Mouse (Mus musculus) liver, embryonic 12.5 days (tissue): Measurements from ENCODE around the gene Fam114a1. TPM values are rescaled to one million over a fixed set of nuclear protein-coding genes. Genes with fewer than 3 reads are reported as not detected.

Experiments used
- ATAC-seq: fragments of 200-750 bp; cut with Nextera tagmentation; 2 replicates; pipeline ENCODE4 v1.8.0; 2017; ENCODE audit warnings: moderate number of reproducible peaks, mild to moderate bottlenecking, moderate library complexity
- H3K27ac ChIP-seq: fragments of 300-500 bp; sonication (generic); 2 replicates; pipeline ENCODE4 v1.5.1; 2016; ENCODE audit warnings: mild to moderate bottlenecking
- H3K27me3 ChIP-seq: fragments of 300-500 bp; sonication (generic); replicated peaks from 2 replicates; pipeline ENCODE4 v1.6.1; 2016; ENCODE audit warnings: mild to moderate bottlenecking, moderate library complexity
- H3K36me3 ChIP-seq: fragments of 300-500 bp; sonication (generic); 2 replicates; pipeline ENCODE4 v1.6.1; 2016; ENCODE audit warnings: mild to moderate bottlenecking, moderate library complexity
- H3K4me1 ChIP-seq: fragments of 300-500 bp; sonication (generic); 2 replicates; pipeline ENCODE4 v1.6.1; 2016
- H3K4me2 ChIP-seq: fragments of 300-500 bp; sonication (generic); 2 replicates; pipeline ENCODE4 v1.6.1; 2016; ENCODE audit warnings: mild to moderate bottlenecking, moderate library complexity
- H3K4me3 ChIP-seq: fragments of 300-500 bp; sonication (generic); 2 replicates; pipeline ENCODE4 v1.5.1; 2016; ENCODE audit warnings: mild to moderate bottlenecking, moderate library complexity
- H3K9ac ChIP-seq: fragments of 300-500 bp; sonication (generic); 2 replicates; pipeline ENCODE4 v1.6.1; 2016; ENCODE audit warnings: mild to moderate bottlenecking, moderate library complexity
- H3K9me3 ChIP-seq: fragments of 300-500 bp; sonication (generic); replicated peaks from 2 replicates; pipeline ENCODE4 v1.6.1; 2016; ENCODE audit warnings: mild to moderate bottlenecking, moderate library complexity
- WGBS: fragments of 180-500 bp; shearing (Covaris S2); methylation state at CpG from one replicate; pipeline ENCODE4 v1.1.7; 2016; ENCODE audit not compliant: insufficient replicate concordance; 5-methylcytosine and 5-hydroxymethylcytosine counted together
- polyA plus RNA-seq: library from polyadenylated mRNA; unstranded; fragments of >200 nt; fragmentation: Nextera tagmentation; extraction: Ambion mirVana; gene quantifications from 2 replicates; pipeline ENCODE4 v1.2.1, GENCODE M21; 2016

Fam114a1 gene
- polyA plus RNA-seq, 1 experiment from 2014 or later: 15.3 TPM

DNA sequence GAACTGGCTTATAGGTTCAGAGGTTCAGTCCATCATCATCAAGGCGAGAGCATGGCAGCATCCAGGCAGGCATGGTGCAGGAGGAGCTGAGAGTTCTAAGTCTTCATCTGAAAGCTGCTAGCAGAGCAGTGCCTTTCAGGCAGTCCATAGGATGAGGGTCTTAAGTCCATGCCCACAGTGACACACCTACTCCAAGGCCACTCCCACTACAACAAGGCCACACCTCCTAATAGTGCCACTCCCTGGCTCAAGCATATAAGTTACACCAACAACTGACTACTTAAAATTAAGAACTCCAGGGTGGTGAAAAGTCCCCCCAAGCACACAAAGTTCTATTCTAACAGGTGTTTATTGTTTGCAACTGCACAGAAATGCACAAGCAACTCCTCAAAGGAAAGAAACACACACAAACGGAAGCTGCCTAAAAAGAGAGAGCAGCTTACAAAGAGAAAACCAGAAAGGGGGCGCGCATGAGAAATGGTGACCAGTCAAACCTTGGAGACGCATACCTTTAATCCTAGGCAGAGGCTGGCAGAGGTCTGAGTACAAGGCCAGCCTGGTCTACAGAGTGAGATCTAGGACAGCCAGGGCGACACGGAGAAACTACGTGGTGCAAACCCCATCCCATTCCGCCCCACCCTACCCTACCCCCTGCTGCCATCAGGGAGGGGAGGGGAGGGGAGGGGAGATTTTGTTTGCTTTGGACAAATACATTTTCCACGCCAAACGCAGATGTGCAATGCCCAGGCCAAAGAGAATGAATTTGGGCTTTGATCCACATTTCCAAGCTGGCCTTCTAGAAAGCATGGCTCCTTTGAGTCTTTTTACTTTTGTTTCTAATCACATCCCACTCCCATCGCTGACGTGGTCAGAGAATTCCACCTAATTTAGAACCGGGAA is 660 bp upstream of the Fam114a1 start:
- no peaks in the 10 kb centered on the region for H3K36me3 ChIP-seq
- peaks cover 13% of the 10 kb centered on the region; the same call in 1 of the 2 replicates for H3K4me1 ChIP-seq
- H3K4me3 ChIP-seq: peak overlapping the region; percentile 64
- WGBS: 5% methylated on average over 14 of the region's 14 CpGs
- ATAC-seq: peak; percentile 64
- H3K9ac ChIP-seq: peak overlapping the region; percentile 66
- peak overlapping the region; percentile 84 for H3K4me2 ChIP-seq
- H3K9me3 ChIP-seq: no peaks in the 10 kb centered on the region
- H3K27me3 ChIP-seq: peaks cover 31% of the 10 kb centered on the region
- 0 out of 2 replicates have a peak overlapping the region, but pooled peaks have one; percentile 54 for H3K27ac ChIP-seq

DNA sequence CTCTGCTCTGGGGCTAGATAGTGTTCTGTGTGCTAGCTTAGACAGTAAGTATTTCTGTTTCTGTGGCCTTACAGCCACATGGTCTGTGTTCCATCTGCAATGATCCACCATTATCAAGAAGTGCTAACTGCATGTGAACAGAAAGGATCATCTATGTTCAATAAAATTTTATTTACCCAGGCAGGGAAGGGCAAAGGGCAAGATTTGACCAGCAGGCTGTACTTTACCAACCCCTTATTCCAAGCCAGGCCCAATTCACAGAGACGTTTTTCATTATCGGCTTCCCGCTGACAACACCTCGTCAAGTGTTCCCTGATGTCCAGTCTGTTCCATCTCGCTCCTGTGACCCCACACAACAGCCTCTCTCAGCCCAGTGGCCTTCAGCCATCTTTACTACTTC is 5.2 kb downstream of the Fam114a1 start:
- ATAC-seq: no peak
- 70% methylated on average over 5 of the region's 5 CpGs for WGBS
- Histone ChIP-seq H3K36me3 (peaks cover 5% of the 10 kb centered on the region; the same call in 1 of the 2 replicates), H3K9ac (no peak overlapping the region), H3K4me2 (no peak overlapping the region), H3K27me3 (peaks cover 20% of the 10 kb centered on the region), H3K4me3 (no peak overlapping the region), H3K9me3 (no peaks in the 10 kb centered on the region), H3K27ac (no peak overlapping the region), H3K4me1 (peaks cover 2% of the 10 kb centered on the region; the same call in 1 of the 2 replicates)

- ATAC-seq: no peak
- Histone ChIP-seq H3K27ac (no peak overlapping the region), H3K36me3 (peaks cover 17% of the 10 kb centered on the region; the same call in 1 of the 2 replicates), H3K4me3 (no peak overlapping the region), H3K9me3 (no peaks in the 10 kb centered on the region), H3K27me3 (0 out of 2 replicates have a peak, but pooled peaks cover 4% of the 10 kb centered on the region), H3K4me1 (no peaks in the 10 kb centered on the region), H3K9ac (no peak overlapping the region), H3K4me2 (no peak overlapping the region)
- 63% methylated on average over 8 of the region's 8 CpGs for WGBS
These were observed 7.3 kb downstream of the Fam114a1 start for GRCm38 (mm10) chr5:64977128-64977527.

DNA sequence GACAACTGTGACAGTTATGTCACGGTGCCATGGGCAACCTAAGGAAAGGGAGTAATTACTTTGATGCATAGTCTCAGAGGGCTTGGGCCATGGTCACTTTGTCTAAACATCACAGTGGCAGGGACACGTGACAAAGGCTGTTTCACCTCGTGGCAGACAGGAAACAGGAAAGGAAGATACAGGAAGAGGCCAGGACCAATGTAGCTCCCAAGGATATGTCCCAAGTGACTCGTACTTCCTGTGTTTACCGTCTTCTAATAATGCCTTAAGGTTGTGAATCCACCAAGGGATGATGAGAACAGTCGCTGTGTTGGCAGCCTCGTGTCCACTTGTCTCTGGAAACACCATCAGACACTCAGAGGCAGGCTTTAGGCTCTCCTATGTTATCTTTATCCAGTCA is 16.1 kb downstream of the Fam114a1 start:
- no peak for ATAC-seq
- no peaks in the 10 kb centered on the region for H3K27me3 ChIP-seq
- no peak overlapping the region for H3K9ac ChIP-seq
- no peaks in the 10 kb centered on the region for H3K4me1 ChIP-seq
- H3K36me3 ChIP-seq: peaks cover 37% of the 10 kb centered on the region
- no peak overlapping the region for H3K4me2 ChIP-seq
- WGBS: 37% methylated on average over 7 of the region's 7 CpGs
- H3K4me3 ChIP-seq: no peak overlapping the region
- no peak overlapping the region for H3K27ac ChIP-seq
- no peaks in the 10 kb centered on the region for H3K9me3 ChIP-seq

DNA sequence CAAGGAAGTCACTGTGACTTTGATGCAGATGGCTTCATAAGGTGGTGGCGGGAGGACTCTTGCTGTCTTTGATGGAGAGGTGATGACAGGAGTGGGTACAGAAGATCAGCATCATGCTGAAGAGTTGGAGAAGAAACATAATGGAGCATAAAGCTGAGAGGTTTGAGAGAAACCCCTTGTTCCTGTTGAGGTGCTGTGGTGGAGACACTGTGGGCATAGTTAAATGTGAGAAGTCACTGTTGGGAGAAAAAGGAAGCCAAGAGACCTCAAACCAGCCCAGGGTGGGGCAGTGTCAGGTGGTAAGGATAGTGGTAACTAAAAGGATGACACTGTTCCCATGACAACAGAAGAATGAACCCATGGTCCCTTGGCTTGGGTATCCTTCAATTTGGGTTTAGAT is 20.1 kb downstream of the Fam114a1 start:
- H3K9ac ChIP-seq: no peak overlapping the region
- no peaks in the 10 kb centered on the region for H3K9me3 ChIP-seq
- H3K4me2 ChIP-seq: no peak overlapping the region
- ATAC-seq: no peak
- H3K4me1 ChIP-seq: no peaks in the 10 kb centered on the region
- H3K36me3 ChIP-seq: peaks cover 12% of the 10 kb centered on the region; the same call in 1 of the 2 replicates
- no peak overlapping the region for H3K27ac ChIP-seq
- no peaks in the 10 kb centered on the region for H3K27me3 ChIP-seq
- WGBS: 65% methylated on average over 1 of the region's 1 CpGs
- no peak overlapping the region for H3K4me3 ChIP-seq

GRCm38 (mm10) chr5:64992540-64992939 is 22.7 kb downstream of the Fam114a1 start:
- no peak for ATAC-seq
- Histone ChIP-seq H3K36me3 (peaks cover 7% of the 10 kb centered on the region; the same call in 1 of the 2 replicates), H3K9ac (no peak overlapping the region), H3K4me3 (no peak overlapping the region), H3K27ac (no peak overlapping the region), H3K9me3 (no peaks in the 10 kb centered on the region), H3K4me2 (no peak overlapping the region), H3K27me3 (no peaks in the 10 kb centered on the region), H3K4me1 (no peaks in the 10 kb centered on the region)
- WGBS: 62% methylated on average over 8 of the region's 8 CpGs

DNA sequence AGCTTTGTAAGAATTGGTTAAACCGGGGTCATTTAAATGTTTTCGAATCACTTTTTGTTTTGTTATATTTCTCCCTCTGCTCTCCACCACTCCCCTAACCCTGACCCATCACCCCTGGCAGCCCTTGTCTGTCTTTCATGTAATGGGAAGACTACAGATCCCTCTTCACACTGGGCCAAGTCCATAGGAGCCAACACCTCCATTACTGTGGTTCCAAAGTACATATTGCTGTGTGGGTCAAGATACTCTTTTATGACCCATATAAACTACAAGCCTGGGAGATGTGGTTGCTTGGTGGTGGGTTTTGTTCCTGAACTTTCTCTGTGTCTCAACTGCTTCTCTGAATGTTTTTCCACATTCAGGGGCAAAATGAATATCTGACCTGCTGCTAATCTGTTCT is 25.5 kb downstream of the Fam114a1 start:
- no peak for ATAC-seq

GRCm38 (mm10) chr5:65002940-65003824 is 33.3 kb downstream of the Fam114a1 start:
- no peak for ATAC-seq

More for the DNA sequence above, 25.5 kb downstream of the Fam114a1 start:
- H3K4me2 ChIP-seq: no peak overlapping the region
- H3K27ac ChIP-seq: no peak overlapping the region
- H3K27me3 ChIP-seq: no peaks in the 10 kb centered on the region
- H3K9ac ChIP-seq: no peak overlapping the region
- no peaks in the 10 kb centered on the region for H3K9me3 ChIP-seq
- no peak overlapping the region for H3K4me3 ChIP-seq
- 87% methylated on average over 2 of the region's 2 CpGs for WGBS
- no peaks in the 10 kb centered on the region for H3K4me1 ChIP-seq
- peaks cover 12% of the 10 kb centered on the region; the same call in 1 of the 2 replicates for H3K36me3 ChIP-seq

GRCm38 (mm10) chr5:65003946-65004535 is 34.2 kb downstream of the Fam114a1 start:
- no peak overlapping the region for H3K27ac ChIP-seq
- peaks cover 14% of the 10 kb centered on the region for H3K36me3 ChIP-seq
- H3K4me3 ChIP-seq: no peak overlapping the region
- WGBS: 62% methylated on average over 7 of the region's 7 CpGs
- H3K9me3 ChIP-seq: no peaks in the 10 kb centered on the region
- H3K4me1 ChIP-seq: no peaks in the 10 kb centered on the region
- no peak overlapping the region for H3K9ac ChIP-seq
- no peak for ATAC-seq
- no peaks in the 10 kb centered on the region for H3K27me3 ChIP-seq
- no peak overlapping the region for H3K4me2 ChIP-seq

More at GRCm38 (mm10) chr5:65002940-65003824, 33.3 kb downstream of the Fam114a1 start:
- 61% methylated on average over 10 of the region's 10 CpGs for WGBS
- no peaks in the 10 kb centered on the region for H3K27me3 ChIP-seq
- H3K4me2 ChIP-seq: no peak overlapping the region
- H3K9ac ChIP-seq: no peak overlapping the region
- no peak overlapping the region for H3K27ac ChIP-seq
- no peaks in the 10 kb centered on the region for H3K4me1 ChIP-seq
- H3K4me3 ChIP-seq: no peak overlapping the region
- H3K36me3 ChIP-seq: peaks cover 10% of the 10 kb centered on the region; the same call in 1 of the 2 replicates
- no peaks in the 10 kb centered on the region for H3K9me3 ChIP-seq

- no peak overlapping the region for H3K9ac ChIP-seq
- no peaks in the 10 kb centered on the region for H3K4me1 ChIP-seq
- no peak overlapping the region for H3K27ac ChIP-seq
- no peak overlapping the region for H3K4me2 ChIP-seq
- peaks cover 26% of the 10 kb centered on the region for H3K36me3 ChIP-seq
- ATAC-seq: no peak
- no peak overlapping the region for H3K4me3 ChIP-seq
- H3K9me3 ChIP-seq: no peaks in the 10 kb centered on the region
- WGBS: 75% methylated on average over 4 of the region's 4 CpGs
- no peaks in the 10 kb centered on the region for H3K27me3 ChIP-seq
These were observed 35.4 kb downstream of the Fam114a1 start for GRCm38 (mm10) chr5:65005251-65005650.

- 39% methylated on average over 4 of the region's 4 CpGs for WGBS
- Histone ChIP-seq H3K27ac (no peak overlapping the region), H3K36me3 (peaks cover 33% of the 10 kb centered on the region), H3K27me3 (no peaks in the 10 kb centered on the region), H3K4me3 (no peak overlapping the region), H3K4me1 (no peaks in the 10 kb centered on the region), H3K9ac (no peak overlapping the region), H3K9me3 (no peaks in the 10 kb centered on the region), H3K4me2 (no peak overlapping the region)
- no peak for ATAC-seq
These were observed 36.2 kb downstream of the Fam114a1 start for GRCm38 (mm10) chr5:65006011-65006491.
